Mouse (Mus musculus): ENCODE measurements at regions not wholly inside any gene's neighbourhood (a gene's known extent, or its start where the extent isn't known, plus 50 kb on each side); places are given as distances from the start of the nearest gene placed in this dataset.
A peak's percentile ranks its signal among the peaks of the same experiment; 100 is the strongest.

DNA sequence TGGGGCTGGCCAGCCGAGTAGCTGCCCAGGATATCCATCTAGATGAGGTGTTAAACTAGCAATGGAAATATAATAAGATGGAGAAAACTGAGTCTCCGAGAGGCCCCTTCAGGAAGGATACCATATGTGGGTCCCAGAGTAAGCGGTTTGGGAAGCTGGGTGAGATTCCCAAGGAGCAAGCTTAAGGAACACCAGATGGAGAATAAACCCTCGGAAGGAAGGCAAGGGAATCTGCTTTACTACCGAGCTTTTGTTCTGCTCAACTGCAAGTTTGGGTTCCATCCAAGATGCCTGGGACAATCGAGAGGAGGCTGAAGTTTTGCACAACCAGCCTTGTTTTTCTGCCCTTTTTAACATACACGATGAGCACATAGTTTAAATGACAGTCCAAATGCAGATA lies 164.9 kb upstream of the Osr1 start:
- DNase-seq (ENCODE audit: low spot score in 2 of 2), result no peak

DNA sequence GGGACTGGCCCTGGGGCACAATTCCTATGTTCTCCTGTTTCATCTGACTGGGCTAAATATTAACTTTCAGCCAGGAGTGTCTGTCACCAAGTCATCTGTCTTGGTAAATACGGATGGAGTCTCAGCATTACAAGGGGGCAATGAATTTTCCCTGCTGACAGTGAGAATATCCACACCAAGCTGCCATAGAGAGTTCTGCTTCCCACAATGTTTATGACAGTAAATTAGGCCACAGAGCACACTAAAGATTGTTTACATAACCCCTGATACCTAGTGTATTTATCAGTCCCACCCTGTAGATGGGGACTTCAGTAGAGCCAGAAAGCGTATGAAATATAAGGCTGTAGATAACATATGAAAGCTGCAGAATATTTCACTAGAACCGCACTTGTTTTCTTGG lies 150.6 kb upstream of the Osr1 start:
- no peak for DNase-seq (ENCODE audit: low spot score in 2 of 2)

DNA sequence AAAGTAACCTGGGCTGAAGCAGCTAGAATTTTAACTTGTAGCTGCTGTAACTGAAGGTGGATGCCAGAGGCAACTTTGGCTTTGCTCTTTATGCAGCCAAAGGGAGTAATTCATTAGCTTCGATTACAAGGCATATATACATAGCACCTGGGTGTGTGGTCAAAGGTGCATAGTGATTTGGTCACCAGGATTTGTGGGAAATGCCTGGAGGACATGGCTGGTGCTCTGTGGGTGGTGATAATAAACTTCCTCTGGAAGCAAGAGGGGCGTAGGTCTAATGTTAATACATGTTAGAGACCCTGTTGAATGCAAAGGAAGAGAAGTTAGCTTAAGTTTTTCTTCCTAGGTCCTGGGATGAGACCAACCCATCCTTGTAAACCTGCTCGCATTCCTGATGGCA lies 139.3 kb upstream of the Osr1 start:
- no peak for DNase-seq (ENCODE audit: low spot score in 2 of 2)

DNA sequence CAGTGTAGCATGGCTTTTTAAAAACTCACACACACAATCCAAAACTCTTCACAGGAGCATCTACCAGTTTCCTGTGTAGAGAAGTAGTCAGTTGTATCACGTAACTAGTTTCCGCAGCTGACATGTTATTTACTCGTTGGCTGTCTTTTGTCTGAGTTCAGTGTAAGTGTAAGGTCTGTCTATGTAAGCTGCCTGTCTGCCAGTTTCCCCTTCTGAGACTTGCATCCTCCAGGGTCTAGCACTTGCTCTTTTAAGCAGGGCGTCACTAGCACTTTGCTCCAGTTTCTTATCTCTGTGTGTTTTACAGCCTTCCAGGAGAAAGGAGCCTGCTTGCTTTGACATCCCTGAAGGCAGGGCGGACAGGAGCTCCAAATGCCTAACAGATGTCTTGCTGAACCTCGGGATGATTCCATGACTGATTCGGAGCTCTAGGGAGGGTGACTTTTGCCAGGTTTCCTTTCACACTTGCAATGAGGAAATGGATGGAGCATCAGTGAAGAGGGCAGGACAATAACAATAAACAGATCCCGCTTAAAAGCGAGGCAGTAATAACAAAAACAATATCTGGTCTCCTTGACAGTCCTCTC lies 131.2 kb upstream of the Osr1 start:
- DNase-seq (ENCODE audit: low spot score in 2 of 2), result peak; percentile 10 to 25

DNA sequence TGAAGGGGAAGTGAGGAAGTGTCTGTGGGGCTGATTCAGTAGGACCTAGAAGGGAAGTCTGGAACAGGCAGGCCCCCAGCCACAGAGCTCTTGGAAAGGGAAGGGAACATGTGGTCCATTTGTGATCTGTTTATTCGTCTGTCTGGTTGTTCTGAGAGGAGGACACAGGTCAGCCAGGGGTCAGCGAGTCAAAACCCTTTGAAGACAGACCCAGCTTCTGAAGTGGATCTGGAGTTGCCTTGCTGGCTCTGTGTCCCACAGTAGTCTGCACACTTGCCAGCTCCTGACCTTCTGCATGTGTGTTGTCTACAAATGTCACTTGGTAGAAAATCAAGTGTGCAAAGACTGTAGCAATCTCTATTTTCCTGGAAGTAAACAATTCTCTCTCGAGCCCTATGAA lies 119.3 kb upstream of the Osr1 start:
- peak; percentile 8 to 62 for DNase-seq (ENCODE audit: low spot score in 2 of 2)

DNA sequence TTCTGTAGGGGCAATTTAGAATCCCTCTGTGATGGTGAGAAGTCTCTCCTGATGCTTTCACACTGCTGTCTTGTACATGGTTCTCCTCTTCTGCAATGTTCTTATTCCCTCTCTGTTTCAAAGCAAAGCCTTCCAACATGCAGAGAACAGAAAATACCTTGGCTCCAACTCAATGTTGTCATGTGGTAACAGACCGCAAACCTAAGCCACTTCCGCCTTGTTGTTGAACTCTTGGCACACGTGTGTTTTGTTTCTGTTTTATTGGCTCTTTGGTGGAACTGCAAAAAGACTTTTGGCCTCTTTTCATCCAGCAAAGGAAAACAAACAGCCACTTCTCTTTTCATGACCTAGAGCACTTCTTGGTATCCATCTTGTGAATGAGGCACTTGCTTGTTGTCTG lies 109.7 kb upstream of the Osr1 start:
- peak in 1 of 2 experiments; percentile 3 for DNase-seq (ENCODE audit: low spot score in 2 of 2)

DNA sequence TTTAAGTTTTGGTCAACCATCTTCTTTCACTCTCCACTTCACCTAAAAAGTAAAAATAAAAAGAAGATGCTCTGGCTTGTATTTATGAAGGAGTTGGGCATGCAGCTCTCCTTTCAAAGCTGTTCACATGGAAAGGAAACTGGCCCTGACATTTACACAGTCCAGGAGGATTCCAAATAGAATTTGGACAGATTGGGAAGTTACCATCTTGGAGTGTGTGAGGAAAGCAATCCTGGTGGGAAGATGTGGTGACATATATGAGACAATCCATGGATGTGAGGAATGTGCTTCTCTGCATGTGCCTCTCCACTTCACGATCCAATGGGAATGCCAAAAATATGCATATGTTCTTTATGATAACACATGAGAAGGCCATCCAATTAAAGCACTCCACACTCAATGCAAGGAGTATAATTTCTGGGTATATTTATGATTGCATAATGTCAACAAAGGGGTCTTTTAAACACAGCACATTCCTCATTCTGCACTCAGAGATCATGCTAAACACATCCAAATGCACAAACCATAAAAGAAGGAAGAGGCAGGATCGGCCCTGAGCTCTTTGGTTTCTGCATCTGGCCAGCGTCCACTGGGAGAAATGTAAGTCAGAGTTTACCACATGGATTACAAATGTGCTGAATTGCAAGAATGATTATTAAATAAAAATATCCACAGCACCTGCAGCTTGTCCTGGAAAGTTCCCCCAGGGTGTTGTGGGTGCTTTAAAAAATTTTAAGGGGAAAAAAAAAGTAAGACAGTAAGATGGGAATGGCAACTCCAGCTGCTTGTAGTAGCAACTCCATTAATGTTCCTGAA lies 100.1 kb upstream of the Osr1 start:
- DNase-seq (ENCODE audit: low spot score in 2 of 2), result no peak

DNA sequence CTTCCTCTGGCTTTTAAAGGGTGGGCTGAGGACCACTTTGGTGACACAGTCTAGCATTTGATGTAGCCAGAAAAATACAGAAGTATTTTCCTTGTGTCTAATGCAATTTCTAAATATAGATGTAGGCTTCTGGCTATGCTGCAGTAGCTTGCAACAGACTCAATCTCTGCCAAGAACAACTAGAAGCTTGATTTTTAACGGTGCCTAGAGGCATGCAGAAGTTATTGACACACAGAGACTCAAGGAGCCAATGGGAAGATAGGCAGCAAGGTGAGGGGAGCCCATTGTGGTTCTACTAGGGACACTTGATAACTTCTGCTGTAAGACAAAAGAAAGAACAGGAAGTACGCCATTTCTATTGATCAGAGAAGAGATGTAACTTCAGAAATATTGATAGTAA lies 94.1 kb upstream of the Osr1 start:
- no peak for DNase-seq (ENCODE audit: low spot score in 2 of 2)

DNA sequence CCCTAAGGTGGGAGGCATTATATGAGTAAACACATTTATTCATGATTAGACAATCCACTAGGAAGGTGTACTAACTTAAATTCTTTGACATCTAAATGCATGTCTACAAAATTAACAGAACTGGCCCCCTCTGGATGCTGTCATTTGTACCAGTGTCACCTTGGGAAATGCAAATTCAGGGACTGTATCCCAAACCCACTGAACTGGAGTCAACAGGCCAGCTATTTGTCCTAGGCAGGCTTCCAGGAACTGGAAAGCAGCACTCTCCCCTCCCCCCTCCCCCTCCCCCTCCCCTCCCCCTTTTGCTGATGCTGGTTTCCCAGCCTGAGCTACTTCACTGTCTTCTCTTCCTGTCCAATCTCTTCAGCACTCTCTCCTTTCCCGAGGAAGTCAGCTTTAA lies 91.7 kb upstream of the Osr1 start:
- no peak for DNase-seq (ENCODE audit: low spot score in 2 of 2)

DNA sequence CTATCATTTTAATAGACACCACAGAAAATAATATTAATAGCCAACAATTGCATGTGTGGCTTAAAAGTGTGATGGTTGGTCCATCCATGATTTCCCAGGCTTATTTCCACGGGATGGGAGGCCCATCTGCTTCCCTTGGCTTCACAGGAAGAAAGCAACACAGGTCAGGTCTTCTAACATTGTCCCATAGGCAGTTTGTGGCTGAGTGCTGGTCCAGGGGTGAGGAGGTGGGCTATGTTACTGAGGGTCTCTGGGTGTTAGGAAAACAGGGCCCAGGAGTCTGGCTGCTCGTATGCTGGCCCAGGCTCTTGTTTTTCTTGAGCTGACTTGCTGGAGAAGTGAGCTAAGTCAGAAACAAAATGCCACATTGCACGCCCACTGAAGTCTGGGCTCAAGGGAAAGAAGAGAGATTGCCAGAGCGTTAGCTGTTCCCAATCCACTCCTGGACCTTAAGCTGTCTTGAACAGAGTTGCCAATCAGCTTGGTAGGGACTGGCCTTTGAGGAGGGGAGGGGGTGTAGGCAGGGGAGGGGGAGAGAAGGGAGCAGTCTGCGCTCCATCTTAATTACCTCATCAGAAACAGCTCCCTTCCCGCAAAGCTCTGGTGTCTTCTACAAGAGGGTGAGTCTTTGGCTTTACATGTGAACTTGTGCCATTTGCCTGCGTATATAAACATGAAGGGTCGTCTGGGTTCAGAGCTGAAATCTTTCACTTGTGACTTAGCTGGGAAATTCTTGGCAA lies 82.1 kb upstream of the Osr1 start:
- DNase-seq (ENCODE audit: low spot score in 2 of 2), result no peak

DNA sequence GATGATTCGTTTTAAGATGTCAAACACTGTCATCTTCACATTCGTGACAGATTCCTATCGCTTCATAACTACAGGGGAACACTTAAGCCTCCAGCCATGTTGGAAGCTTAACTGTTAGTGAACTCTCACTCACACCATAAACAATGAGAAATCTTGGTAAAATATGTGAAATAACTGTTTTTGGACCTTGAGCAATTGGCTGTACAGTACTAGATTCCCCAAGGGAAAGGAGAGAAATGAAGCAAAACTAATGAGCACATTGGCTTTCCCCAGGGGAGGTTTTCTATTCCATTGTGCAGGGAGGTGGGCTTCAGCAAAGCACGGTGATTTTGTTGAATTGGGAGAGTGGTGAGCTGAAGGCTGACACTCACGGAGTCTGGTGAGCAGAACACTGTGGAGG lies 56.0 kb upstream of the Osr1 start:
- no peak for DNase-seq (ENCODE audit: low spot score in 2 of 2)

DNA sequence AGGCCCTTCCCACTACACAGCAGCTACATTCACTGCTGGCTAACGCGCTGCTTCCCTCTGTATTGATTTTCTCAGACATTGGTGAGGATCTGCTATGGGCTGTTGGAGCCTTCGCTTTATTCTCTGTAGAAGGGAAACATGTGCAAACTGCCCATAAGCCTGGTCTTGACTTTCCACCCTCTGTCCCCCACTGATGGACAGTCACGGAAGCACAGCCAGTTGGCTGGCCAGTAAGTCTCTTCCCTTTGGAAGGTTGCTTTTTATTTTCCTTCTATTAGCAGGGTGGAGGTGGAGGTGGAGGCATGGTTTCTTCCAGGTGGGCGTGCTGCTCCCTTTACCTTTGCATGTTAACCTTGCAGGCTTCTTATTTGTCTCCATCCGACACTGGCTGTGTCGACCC lies 51.1 kb upstream of the Osr1 start:
- DNase-seq (ENCODE audit: low spot score in 2 of 2), result no peak

DNA sequence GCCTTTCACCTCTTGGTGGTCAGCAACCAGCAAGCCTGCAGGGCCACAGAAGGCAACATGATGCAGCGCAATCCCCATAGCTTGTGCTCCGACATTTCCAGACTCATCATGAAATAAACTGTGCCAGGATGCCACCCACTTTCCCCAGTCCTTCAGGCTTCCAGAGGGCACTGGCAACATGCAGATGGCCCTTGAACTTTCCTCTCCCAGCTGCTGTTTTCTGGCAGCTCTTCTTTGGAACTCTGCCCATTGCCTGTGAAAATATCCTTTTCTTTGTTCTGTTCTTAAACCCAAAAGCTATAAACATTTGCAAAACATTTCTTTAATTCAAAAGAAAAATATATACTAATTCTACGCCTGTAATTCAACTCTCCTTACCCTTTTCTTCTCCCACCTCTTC lies 50.6 kb upstream of the Osr1 start:
- peak in 1 of 2 experiments; percentile 5 for DNase-seq (ENCODE audit: low spot score in 2 of 2)
